Mouse (Mus musculus) embryo, embryonic 9.5 days (tissue): Measurements from ENCODE around the gene Zfp644.

Experiments used
- DNase-seq: peaks from one replicate; pipeline ENCODE4 v3.0.0-alpha.2; 2017; ENCODE audit errors: extremely low spot score

The Zfp644 gene

GRCm38 (mm10) chr5:106664910-106665309, 32.2 kb downstream of the Zfp644 start:
- no peak for DNase-seq

DNA sequence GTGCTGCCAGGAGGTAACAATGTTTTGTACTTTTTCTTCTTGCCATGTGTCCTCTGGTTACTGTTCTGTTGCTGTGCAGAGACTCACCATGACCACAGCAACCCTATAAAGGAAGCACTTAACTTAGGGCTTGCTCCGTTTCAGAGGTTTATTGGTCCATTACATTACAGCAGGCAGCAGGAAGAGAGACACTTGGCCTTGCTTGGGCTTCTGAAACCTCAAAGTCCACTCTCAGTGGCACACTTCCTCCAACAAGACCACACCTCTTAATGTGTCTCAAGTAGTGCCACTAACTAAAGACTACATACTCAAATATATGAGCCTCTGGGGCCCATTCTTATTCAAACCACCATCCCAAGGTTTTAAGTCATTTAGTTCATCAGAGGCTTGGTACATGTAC, 36.2 kb downstream of the Zfp644 start:
- DNase-seq: no peak

GRCm38 (mm10) chr5:106652790-106653328, 44.2 kb downstream of the Zfp644 start:
- DNase-seq: no peak

DNA sequence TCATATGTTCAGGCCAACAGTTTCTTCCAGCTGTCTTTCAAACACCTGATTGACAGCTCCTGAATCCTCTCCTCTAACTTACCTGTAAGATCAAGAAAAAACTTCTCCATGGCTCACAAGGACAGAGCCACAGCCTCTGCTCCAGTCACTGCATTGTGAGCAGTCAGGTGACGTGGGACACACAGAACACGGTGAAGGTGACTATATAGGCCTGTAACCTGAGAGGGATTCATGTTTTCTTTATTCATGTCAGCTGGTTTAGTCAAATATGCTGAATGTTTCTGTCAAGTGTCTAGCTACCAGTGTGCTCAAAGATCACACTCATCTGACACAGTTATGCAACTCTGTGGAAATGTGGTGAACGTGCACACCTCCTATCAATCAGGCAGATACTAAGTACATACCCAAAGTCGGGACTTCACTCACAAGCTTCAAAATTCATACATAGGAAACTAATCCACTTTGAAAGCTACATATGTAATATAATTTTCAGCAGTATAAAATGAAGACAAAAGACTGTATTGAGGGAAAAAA, 44.8 kb downstream of the Zfp644 start:
- no peak for DNase-seq

DNA sequence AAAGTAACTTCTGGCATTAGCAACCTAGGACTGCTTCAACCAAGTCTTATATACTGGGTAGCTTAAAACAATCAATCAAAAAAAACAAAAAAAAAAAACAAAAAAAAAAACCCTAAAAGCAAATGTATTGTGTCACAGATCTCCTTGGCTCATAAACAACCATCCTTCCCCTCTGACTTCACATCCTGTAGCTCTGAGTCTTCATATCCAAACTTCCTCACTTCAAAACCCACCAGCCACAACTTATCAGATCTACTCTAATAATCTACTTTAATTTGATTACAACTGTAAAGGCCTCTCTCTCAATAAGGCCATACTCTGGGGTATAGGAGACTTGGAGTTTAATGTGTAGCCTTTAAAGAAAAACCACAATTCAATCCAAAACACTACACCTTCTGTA, 47.1 kb downstream of the Zfp644 start:
- no peak for DNase-seq

DNA sequence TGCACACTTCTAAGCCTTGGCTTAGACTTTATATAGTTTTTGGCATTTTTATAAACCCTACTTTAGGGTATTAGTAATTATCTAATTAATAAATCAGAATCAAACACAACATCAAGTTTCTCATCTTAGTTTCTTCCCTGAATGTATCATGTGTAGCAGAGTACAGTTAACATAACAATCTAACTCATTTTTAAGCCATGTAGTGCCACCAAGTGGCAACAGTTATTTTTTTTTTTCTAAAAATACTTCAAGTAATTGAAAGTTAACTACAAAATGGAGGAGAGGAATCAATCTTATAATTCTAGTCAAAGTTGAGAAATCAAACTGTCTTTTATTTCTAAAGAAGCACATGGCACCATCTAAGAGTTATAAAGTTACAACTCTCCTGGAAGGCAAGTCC, 47.6 kb downstream of the Zfp644 start:
- DNase-seq: no peak

GRCm38 (mm10) chr5:106643434-106643833, 53.7 kb downstream of the Zfp644 start:
- DNase-seq: no peak

- DNase-seq: no peak
Measured at GRCm38 (mm10) chr5:106641876-106642275, 55.2 kb downstream of the Zfp644 start.

- DNase-seq: no peak
Measured at GRCm38 (mm10) chr5:106640235-106640809, 56.8 kb downstream of the Zfp644 start.

DNA sequence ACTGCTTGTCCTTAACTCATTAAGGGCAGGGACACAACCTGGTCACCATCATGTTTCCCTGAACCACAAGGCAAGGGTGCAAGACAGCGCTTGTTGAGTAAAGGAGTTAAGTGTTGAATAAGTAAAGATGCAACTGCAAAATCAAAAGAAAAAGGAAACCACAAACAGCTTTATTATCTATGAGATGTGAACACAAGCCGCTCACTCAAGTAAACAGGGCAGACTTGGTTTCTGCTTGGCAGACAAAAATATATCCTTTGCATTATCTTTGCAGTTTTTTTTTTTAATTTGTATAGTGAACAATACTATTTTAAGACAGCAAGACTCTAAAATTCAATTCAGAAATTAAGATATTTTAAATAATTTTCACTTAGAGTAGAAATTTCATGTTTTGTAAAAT, 57.5 kb downstream of the Zfp644 start:
- no peak for DNase-seq

- DNase-seq: no peak
Measured at GRCm38 (mm10) chr5:106636423-106636946, 60.6 kb downstream of the Zfp644 start.

DNA sequence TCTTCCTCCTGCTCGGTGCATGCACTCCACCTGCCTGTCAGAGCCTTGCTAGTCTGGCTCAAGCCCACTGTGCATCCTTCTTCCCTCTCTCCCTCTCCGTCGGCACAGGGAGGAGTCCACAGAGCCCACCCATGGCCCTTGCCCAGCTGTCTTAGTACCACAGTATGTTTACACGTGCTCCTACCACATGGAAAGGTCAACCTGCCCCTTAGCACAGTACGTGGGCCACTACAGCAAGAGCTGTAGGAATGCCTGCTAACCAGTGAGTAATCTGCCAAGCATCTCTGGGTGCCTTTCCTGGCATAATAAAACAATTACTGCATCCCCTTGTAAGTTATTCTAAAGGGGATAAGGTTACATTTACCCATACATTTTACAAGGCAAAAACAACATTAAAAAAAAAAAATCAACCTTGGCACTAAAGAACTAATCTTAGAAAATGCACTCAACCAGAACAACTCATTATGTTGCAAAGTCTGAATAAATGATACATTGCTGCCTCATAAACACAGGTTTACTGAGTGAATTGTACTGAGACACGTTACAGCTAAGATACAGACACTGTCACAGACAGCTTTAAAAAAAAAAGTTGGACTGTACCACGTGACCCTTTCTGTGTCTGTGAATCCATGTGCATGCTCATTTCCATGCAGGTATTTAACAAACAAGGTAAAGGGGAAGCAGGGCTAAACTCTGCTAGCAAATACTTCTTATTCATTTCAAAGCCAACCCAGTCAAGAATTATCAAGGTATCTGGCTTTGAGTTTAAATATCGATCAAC, 68.5 kb downstream of the Zfp644 start:
- DNase-seq: no peak

GRCm38 (mm10) chr5:106623337-106623736, 73.8 kb downstream of the Zfp644 start:
- no peak for DNase-seq

GRCm38 (mm10) chr5:106622193-106622592, 74.9 kb downstream of the Zfp644 start:
- DNase-seq: no peak

DNA sequence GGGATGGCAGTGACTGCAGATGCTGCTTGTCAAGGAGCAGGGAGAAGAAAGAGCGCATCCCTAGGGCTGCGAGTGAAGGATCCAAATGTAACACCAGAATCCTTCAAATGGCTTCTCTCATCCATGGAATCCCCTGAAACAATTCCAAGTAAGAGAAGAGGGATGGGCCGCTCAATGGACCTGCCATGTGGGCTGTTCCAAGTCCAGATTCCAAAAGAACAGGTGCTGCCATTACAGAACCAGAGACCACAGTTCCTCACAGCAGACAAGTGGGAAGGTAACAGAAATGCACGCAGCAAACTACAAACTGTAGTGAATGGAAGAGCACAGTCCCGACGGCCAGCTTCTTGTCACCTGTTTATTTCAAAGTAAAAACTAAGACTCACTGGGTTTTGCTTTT, 76.6 kb downstream of the Zfp644 start:
- DNase-seq: no peak

- no peak for DNase-seq
Measured at GRCm38 (mm10) chr5:106615006-106615405, 82.1 kb downstream of the Zfp644 start.

DNA sequence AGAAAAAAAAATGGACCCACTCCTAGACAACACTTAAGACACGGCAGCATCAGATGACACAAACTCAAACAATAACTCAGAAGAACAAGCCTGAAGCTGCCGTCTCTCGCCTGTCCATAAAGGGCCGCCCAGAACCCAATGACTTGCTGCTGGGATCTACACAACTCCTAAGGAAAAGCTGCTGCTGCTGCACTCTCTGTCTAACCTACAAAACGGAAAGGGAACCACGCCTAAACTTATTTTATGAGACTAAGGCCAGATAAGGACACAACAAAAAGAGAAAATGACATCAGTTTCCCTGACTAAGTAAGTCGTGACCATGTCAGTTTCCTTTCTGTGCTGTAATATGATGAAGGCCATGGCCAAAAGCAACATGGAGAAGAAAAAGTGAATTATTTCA, 82.5 kb downstream of the Zfp644 start:
- no peak for DNase-seq

DNA sequence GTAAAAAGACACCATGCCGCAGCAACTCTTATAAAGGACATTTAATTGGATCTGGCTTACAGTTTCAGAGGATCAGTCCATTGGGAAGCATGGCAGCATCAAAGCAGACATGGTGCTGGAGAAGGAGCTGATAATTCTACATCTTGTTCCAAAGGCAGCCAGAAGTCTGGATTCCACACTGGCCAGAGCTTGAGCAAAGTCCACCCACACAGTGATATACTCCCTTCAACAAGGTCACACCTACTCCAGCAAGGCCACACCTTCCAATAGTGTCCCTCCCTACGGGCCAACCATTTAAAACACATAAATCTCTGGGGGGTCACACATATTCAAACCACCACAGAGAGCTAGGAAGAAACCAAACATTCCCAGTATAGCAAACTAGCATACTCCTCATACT, 84.9 kb downstream of the Zfp644 start:
- DNase-seq: no peak

GRCm38 (mm10) chr5:106608798-106609197, 88.3 kb downstream of the Zfp644 start, which contains the start of gene Gm17304:
Gm17304 (plus strand) TSS chr5:106609098.
- DNase-seq: no peak

- no peak for DNase-seq
Measured at GRCm38 (mm10) chr5:106607081-106607480, 90.0 kb downstream of the Zfp644 start.

DNA sequence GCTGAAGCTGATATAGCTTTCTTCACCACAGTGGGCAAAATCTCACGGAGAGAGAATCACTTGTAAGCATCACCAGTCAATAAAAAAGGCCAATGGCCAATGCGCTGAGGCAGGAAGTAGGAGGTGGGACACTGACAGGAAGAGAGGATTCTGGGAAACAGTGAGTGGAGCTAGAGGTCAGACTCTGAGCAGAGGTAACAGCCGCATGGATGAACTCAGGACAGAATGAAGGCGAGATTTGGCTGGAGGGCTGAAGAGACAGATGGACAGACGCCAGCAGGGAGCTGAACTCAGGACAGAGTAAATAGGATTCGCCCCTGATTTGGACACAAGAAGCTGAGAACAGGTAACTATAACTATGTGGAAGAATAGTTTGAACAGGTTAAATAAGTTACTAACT, 92.0 kb downstream of the Zfp644 start:
- no peak for DNase-seq

DNA sequence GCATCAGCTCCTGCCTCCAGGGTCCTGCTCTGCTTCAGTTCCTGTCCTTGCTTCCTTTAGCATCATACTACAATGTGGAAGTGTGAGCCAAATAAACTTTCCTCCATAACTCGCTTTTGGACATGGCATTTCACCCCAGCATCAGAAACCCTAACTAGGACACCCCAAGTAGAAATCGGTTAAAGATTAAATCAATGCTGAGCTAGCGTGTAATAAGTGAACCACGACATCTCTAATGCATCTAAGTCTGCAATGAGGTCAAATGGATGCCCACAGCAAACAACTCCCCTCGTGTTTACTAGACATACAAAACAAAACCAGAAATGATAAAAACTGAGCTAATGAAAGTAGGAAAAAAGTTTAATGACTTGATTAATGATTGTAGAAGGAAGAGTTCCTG, 92.7 kb downstream of the Zfp644 start:
- DNase-seq: no peak

- DNase-seq: no peak
Measured at GRCm38 (mm10) chr5:106599482-106599881, 97.6 kb downstream of the Zfp644 start.
